Mouse (Mus musculus): ENCODE measurements around the gene Fbxo22.
A peak's percentile ranks its signal among the peaks of the same experiment; 100 is the strongest.
"Not testable (repeated sequence)": the region's sequence is repeated elsewhere in the genome, so short reads cannot be mapped to it uniquely, and the experiment has no call there.

The Fbxo22 gene

GRCm38 (mm10) chr9:55208790-55209481 is at the start of gene Fbxo22:
Gene Fbxo22, plus strand, starts transcription at chr9:55208925.
- peak; percentile 76 for DNase-seq (ENCODE audit: low read depth)

- DNase-seq (ENCODE audit: low read depth): no peak
Observed at GRCm38 (mm10) chr9:55170655-55171412, 37.9 kb upstream of the Fbxo22 start.

DNA sequence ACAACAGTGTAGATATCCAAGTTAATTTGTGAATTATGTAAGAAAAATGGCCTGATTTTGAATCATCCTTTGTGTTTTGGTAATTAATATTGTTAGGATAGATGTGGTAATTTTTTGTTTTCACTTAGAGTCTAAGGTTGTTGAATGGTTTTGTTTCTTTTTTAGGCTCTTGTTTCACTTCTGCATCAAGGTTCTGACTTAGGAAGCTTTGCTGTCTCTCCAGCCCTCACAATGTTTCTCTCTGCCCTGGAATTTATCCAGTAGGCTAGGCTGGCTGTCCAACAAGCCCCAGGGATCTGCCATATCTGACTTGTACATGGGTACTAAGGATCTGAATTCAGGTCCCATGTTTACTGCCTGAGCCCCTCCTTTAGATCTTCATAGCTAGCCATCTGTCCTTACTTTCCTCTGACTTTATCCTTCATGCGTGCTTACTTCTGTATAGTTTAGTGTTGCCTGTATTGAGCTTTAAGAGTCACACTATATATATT is 36.5 kb upstream of the Fbxo22 start:
- DNase-seq (ENCODE audit: low read depth): no peak

DNA sequence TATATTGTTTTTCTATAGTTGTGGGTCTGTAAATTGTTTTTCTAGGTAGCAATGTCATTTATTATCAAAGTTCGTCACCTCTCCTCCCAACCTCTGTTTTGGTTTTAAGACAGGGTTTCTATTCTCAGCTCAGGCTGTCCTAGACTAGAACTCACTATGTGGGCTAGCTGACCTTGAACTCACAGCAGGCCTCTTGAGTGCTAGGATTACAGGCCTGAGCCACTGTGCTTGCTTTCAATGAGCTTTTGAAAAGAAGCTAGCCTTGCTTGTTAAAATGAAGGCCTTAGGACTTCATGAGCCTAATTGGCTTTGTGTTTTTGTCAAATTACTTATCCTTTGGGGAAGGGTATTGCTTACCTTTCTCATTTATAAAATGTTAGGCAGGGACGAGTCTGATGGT is 34.5 kb upstream of the Fbxo22 start:
- no peak for DNase-seq (ENCODE audit: low read depth)

DNA sequence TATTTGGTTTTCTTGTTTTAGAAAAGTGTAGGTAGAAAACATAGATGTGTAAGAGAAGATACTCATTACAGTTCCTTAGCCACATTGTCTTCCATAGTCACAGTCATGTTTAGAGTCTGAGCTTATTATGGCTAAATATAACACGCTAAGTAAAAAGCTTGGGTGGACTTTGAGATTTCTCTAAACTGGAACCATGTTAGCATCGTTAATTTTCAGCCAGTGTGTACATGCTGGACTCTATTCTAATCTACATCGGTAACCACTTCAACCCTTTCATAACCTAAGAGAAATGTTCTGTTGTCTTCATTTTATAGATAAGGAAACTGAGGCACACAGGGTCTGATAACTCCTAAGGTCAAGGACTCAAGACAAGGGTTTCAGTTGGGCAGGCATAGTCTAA is 12.8 kb upstream of the Fbxo22 start:
- no peak for DNase-seq (ENCODE audit: low read depth)

DNA sequence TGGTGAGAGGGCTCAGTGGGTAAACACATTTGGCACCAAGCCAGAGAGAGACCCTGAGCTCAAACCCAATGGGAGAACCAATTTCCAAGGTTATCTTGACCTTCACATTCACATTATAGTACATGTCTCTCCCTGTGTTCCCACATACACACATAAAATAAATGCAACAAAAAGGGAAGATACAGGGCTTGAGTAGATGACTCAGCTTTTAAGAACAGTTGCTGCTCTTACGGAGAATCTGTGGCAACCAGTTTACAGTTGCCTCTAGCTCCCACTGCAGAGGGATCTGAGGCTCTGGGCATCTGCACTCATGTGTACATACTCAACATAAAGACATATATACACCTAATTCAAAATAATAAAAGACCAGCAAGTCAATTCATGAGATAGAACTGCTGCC is 10.5 kb upstream of the Fbxo22 start:
- DNase-seq (ENCODE audit: low read depth): no peak

DNA sequence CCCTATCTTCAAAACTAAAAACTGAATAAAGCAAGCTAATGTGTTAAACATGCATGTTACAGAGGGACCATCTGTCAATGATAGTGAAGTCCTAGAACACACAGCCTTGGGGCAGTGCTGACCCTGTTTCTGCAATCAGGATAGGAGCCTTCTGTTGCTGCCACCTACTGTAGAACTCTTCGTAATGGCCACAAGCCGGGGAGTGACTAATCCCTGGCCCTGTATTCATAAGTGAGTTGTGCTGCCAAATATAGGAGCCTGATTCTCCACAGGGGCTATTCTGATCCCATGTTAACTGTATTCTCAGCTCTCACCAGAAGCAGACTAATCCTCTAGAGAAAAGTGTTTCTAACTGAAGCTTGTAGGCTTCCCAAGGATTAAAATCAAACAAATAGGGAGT is 9.4 kb upstream of the Fbxo22 start:
- DNase-seq (ENCODE audit: low read depth): no peak

DNA sequence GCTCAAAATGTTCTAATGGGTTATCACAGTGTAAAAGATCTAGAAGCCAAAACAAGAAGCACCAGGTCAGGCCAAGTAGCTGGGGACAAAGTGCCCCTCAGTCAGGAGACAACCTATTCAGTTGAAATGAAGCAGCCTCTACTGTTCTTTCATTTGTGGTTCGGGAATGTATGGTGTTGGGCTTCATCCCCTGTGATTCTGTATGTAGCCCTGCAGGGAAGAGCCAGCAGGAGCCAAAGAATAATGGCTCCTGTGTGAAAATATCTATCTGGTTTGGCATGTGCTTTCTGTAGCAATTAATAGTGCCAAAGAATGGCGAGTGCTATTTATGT is 301 bp upstream of the Fbxo22 start:
- DNase-seq (ENCODE audit: low read depth): no peak

- DNase-seq (ENCODE audit: low read depth): no peak
Observed at GRCm38 (mm10) chr9:55211611-55212010, 2.9 kb downstream of the Fbxo22 start.

DNA sequence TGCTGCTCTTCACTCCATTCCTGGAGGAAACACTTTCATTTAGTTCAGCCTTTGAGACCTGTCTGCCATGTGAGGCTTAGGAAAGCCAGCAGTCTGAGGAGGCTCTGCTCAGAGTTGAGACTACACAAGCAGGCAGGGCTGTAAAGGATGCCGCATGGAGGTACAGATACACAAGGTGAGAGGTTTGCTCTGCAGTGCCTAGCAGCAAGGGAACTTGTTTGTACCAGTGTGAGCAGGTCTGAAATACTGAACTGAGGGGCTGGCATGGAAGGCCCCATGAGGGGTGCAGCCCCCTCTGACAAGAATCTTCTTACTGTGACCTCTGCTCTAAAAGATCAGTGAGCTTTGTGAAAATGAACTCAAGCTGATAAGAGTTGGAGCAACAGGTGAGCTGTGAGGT is 4.7 kb downstream of the Fbxo22 start:
- DNase-seq (ENCODE audit: low read depth): no peak

GRCm38 (mm10) chr9:55215056-55215455 is 6.3 kb downstream of the Fbxo22 start:
- DNase-seq (ENCODE audit: low read depth): no peak

GRCm38 (mm10) chr9:55215648-55216047 is 6.9 kb downstream of the Fbxo22 start:
- DNase-seq (ENCODE audit: low read depth): no peak

DNA sequence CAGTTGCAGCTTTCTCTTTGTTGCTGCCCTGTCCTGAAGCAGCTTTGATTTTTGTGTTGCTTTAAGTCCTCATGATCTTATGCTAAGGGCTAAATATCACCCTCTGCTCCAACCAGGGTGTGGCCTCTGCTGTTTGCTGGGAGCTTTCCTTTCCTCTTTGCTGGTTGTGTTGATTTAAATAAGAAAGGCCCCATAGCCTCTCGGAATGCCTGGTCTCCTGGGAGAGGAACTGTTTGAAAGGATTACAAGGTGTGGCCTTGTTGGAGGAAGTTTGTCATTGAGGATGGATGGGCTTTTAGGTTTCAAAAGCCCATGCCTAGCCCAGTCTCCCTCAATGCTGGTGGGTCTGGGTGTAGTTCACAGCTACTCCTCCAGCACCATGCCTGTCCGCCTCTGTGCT is 7.4 kb downstream of the Fbxo22 start:
- no peak for DNase-seq (ENCODE audit: low read depth)

DNA sequence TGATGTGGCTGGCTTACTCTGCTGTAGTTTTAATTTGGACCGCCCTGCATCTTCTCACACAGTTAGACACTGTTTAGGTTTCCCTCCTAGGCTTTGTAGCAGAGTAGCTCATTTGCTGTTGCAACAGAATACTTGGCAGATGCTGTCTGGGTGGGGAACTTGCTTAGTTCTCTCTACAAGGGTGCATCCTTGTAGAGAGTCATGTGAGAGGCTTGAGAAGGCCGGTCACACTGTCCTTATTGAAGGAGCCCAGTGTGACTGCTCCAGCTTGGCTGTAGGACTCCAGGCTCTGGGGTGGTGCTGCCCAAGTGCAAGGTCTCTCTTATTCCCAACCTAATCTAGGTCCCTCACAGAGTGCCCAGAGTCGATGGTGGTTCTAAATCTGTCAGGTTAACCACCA is 8.7 kb downstream of the Fbxo22 start:
- DNase-seq (ENCODE audit: low read depth): no peak

DNA sequence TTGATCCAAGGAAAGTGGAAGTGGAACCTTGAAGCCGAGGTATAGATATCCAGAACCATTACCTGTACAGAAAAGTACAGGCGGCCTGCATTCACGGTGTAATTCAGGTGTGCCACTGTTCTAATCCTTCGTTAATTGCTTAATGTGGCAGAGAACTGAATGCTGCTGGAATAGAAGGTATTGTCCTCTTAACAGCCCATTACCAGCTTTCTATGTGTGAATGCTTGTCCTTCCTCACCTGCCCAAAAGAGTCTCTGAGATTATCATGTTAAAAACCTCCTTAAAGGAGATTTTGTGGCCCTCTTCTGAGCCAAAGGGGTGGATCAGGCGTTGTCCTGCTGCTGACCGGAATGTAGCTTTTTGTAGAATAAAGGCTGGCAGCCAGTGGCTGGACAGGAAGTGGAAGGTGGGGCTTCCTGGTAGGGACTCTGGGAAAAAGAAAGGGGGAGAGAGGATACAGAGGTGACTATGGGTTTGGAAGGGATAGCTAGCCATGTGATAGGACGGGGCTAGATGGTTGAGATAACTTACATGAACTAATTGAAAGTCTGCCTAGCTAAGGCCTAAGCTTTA is 16.5 kb downstream of the Fbxo22 start:
- DNase-seq (ENCODE audit: low read depth): no peak

- DNase-seq (ENCODE audit: low read depth): no peak
Observed at GRCm38 (mm10) chr9:55226251-55226650, 17.5 kb downstream of the Fbxo22 start.

GRCm38 (mm10) chr9:55228149-55228548 is 19.4 kb downstream of the Fbxo22 start:
- DNase-seq (ENCODE audit: low read depth): no peak

- DNase-seq (ENCODE audit: low read depth): no peak
Observed at GRCm38 (mm10) chr9:55229010-55229409, 20.3 kb downstream of the Fbxo22 start.

- DNase-seq (ENCODE audit: low read depth): no peak
Observed at GRCm38 (mm10) chr9:55231544-55231943, 22.8 kb downstream of the Fbxo22 start.

DNA sequence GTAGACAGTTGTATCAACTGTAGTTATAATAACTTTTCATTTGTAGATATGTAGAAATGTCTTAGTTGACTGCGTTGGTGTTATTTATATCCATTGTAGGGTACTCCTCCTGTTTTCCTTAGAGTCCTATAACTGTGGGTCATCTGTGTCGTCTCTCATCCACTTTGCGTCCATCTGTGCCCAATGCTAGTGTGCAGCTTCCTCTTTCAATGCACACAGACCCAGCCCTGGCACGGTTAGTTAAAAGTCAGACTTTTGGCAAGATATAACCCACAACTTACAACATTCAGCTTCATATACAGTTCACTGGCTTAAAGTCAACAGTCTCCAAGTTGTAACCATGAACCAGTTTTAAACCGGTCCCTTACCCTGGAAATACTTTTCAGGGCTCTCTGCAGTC is 23.4 kb downstream of the Fbxo22 start:
- DNase-seq (ENCODE audit: low read depth): no peak

DNA sequence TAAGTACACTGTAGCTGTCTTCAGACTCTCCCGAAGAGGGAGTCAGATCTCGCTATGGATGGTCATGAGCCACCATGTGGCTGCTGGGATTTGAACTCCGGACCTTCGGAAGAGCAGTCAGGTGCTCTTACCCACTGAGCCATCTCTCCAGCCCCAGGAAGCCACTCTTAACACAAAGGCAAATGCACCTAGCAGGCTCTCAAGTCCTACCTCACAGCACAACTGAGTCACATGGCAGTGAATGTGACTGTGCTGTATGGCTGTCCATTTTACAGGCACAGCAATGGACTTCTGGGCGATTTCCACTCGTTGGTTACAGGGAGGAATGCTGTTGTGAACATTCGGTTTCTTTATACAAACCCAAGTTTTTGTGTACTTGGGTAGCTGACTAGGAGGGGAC is 23.9 kb downstream of the Fbxo22 start:
- no peak for DNase-seq (ENCODE audit: low read depth)

DNA sequence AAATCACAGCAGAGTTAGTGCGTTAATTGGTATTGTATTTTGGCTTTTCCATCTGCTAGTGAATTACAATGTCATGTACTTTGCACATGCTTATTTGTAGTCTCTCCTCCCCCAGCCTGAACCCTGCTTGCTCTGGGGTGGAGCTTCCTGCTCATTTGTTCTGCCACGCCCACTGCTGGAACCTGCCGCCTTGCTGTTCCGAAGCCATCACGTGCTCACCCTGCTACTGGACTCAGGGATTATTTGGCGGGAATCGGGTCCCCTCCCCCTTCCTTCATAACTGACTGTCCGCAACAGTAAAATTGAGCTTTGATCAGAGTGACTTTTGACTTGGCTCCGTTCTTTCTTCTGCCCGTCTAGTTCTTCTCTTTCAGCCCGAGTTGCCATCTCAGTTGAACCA is 24.4 kb downstream of the Fbxo22 start:
- not testable (repeated sequence) for DNase-seq (ENCODE audit: low read depth)

All from c-Kit-positive CD71-negative TER-119-negative erythroid progenitor cells, embryonic 14.5 days (primary cell).